Mouse (Mus musculus) myocyte (in vitro differentiated cells): ENCODE data around the gene Sertm1. TPM values are rescaled to one million over a fixed set of nuclear protein-coding genes. Genes with fewer than 3 reads are reported as not detected.

Experiments used
- H3K27me3 ChIP-seq: one replicate; pipeline ENCODE4 v1.6.1; 2011; ENCODE audit not compliant: control insufficient read depth, insufficient read depth, insufficient read length
- H3K36me3 ChIP-seq: one replicate; pipeline ENCODE4 v1.6.1; 2011; ENCODE audit not compliant: control insufficient read depth, insufficient read depth
- H3K4me2 ChIP-seq: one replicate; pipeline ENCODE4 v1.6.1; 2011; ENCODE audit warnings: low read depth, control low read depth
- H3K4me3 ChIP-seq: one replicate; pipeline ENCODE4 v1.5.1; 2011; ENCODE audit warnings: mild to moderate bottlenecking, control low read depth, moderate library complexity
- H3K79me2 ChIP-seq: one replicate; pipeline ENCODE4 v1.6.1; 2011; ENCODE audit not compliant: control insufficient read depth, insufficient read depth
- H3ac ChIP-seq: one replicate; pipeline ENCODE4 v1.6.1; 2011; ENCODE audit not compliant: control insufficient read depth, insufficient read length
- CEBPB ChIP-seq: IDR thresholded peaks from 2 replicates; pipeline ENCODE4 v1.6.1; 2011; ENCODE audit warnings: mild to moderate bottlenecking, moderate library complexity; ENCODE audit not compliant: poor library complexity, insufficient read depth, severe bottlenecking
- E2F4 ChIP-seq: IDR thresholded peaks from one replicate; pipeline ENCODE4 v1.6.1; 2011; ENCODE audit warnings: mild to moderate bottlenecking, control low read depth, moderate library complexity; ENCODE audit not compliant: insufficient read depth
- MAX ChIP-seq: IDR thresholded peaks from one replicate; pipeline ENCODE4 v1.6.1; 2011; ENCODE audit warnings: low read depth, mild to moderate bottlenecking, control low read depth
- MYOD1 ChIP-seq, 3 experiments: IDR thresholded peaks; one replicate each; pipeline ENCODE4 v1.6.1; 2011; ENCODE audit warnings: control low read depth in 2 of 3, low read depth in 2 of 3, mild to moderate bottlenecking in 2 of 3, moderate library complexity in 1 of 3; ENCODE audit not compliant: insufficient read length in 2 of 3, control insufficient read depth in 1 of 3
- MYOG ChIP-seq, 3 experiments: IDR thresholded peaks; one replicate each; pipeline ENCODE4 v1.6.1; 2011; ENCODE audit warnings: control low read depth in 2 of 3, low read depth in 2 of 3, mild to moderate bottlenecking in 2 of 3; ENCODE audit not compliant: insufficient read length in 2 of 3, control insufficient read depth in 1 of 3, insufficient read depth in 1 of 3
- POLR2A ChIP-seq: IDR thresholded peaks from one replicate; pipeline ENCODE4 v1.6.1; 2011; ENCODE audit warnings: low read depth, mild to moderate bottlenecking, control low read depth, moderate library complexity; ENCODE audit not compliant: insufficient read length
- POLR2AphosphoS2 ChIP-seq: IDR thresholded peaks from one replicate; pipeline ENCODE4 v1.6.1; 2011; ENCODE audit warnings: low read depth, control low read depth; ENCODE audit not compliant: insufficient read length
- REST ChIP-seq: IDR thresholded peaks from one replicate; pipeline ENCODE4 v1.6.1; 2011; ENCODE audit warnings: mild to moderate bottlenecking, control low read depth, moderate library complexity; ENCODE audit not compliant: insufficient read depth, insufficient read length
- SRF ChIP-seq: IDR thresholded peaks from one replicate; pipeline ENCODE4 v1.6.1; 2011; ENCODE audit warnings: low read depth; ENCODE audit not compliant: control insufficient read depth, insufficient read length
- TCF12 ChIP-seq: IDR thresholded peaks from one replicate; pipeline ENCODE4 v1.6.1; 2011; ENCODE audit warnings: mild to moderate bottlenecking, control low read depth; ENCODE audit not compliant: poor library complexity, insufficient read depth, severe bottlenecking
- TCF3 ChIP-seq: IDR thresholded peaks from one replicate; pipeline ENCODE4 v1.6.1; 2011; ENCODE audit warnings: low read depth, control low read depth; ENCODE audit not compliant: insufficient read length
- USF1 ChIP-seq: IDR thresholded peaks from one replicate; pipeline ENCODE4 v1.6.1; 2011; ENCODE audit warnings: low read depth, mild to moderate bottlenecking, control low read depth, moderate library complexity
- polyA plus RNA-seq: library from polyadenylated mRNA; unstranded; fragments of >200 nt; fragmentation: generic; extraction: Trizol; gene quantifications from one replicate; pipeline ENCODE4 v1.2.1, GENCODE M21; 2012; ENCODE audit warnings: missing spikeins

Gene Sertm1
- polyA plus RNA-seq, result not detected

DNA sequence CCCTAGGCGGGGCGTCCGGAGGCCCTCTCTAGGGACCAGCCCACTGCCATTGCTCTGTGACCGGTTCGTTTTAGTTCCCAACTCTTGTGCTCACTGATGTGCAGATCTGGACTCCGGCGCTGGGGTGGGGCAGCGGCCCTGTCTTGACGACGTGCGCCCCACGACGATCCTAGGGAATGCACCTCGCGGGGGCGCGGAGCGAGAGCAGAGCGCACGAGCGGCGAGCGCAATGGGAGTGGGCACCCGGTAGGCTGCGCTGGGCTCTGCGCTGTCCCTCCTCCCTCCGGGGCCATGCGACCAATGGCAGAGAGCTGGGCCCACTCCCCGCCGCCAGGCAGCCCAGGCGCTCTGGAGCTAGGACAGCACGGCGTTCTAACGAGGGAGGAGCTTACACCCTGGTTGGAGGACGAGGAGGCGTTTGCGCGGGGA is at the start of gene Sertm1:
Sertm1 (minus strand) TSS at position 245 of the 429 bp plus-strand sequence.
- Histone ChIP-seq H3ac (no peak within 1 kb of the TSS), H3K36me3 (no peaks in the 10 kb centered on the region), H3K27me3 (peaks cover 19% of the 10 kb centered on the region), H3K79me2 (no peaks in the 10 kb centered on the region), H3K4me2 (no peak within 1 kb of the TSS), H3K4me3 (no peak within 1 kb of the TSS)
- no peak for TF ChIP-seq E2F4
- TF ChIP-seq SRF, result no peak
- TF ChIP-seq CEBPB, result no peak
- TF ChIP-seq TCF12, result no peak
- no peak for TF ChIP-seq POLR2AphosphoS2
- no peak for TF ChIP-seq TCF3
- no peak for TF ChIP-seq MYOG (IDR thresholded peaks at IDR 0.05; ENCODE audit: control insufficient read depth in 1 of 3, insufficient read depth in 1 of 3, insufficient read length in 2 of 3, low read depth in 2 of 3)
- no peak for TF ChIP-seq MAX
- no peak for TF ChIP-seq MYOD1 (IDR thresholded peaks at IDR 0.05; ENCODE audit: control insufficient read depth in 1 of 3, insufficient read length in 2 of 3, low read depth in 2 of 3)
- TF ChIP-seq POLR2A, result no peak
- TF ChIP-seq REST, result no peak
- no peak for TF ChIP-seq USF1

DNA sequence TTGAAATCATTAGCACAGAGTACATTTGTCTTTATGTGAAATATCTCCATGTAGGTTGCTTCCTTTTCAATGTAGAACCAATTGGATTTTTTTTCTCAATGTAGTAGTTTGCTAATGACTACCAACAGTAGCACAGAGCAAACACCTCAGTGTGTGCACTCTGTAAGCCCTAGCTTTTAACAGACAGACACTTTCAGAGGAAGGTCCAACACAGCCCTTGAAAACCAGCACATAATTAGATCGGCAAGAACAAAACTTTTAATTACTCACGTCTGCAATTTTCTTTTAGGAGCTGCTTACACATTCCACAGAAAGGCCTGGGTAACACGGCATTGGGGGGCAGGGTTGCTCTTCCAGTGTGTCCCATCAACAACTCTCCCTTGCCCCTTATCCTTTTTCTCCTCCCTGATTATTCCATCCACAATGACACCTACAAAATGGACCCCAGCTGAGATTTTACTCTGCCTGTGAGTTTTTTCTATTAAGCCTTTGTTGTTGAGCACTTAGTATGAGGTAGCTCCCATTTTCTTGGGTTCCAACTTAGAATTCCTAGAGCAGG is 49.3 kb upstream of the Sertm1 start:
- H3ac ChIP-seq, result no peak overlapping the region
- no peak overlapping the region for H3K4me2 ChIP-seq
- TF ChIP-seq MAX, result no peak
- TF ChIP-seq MYOD1 (IDR thresholded peaks at IDR 0.05; ENCODE audit: control insufficient read depth in 1 of 3, insufficient read length in 2 of 3, low read depth in 2 of 3), result no peak
- TF ChIP-seq E2F4, result no peak
- TF ChIP-seq CEBPB, result no peak
- TF ChIP-seq USF1, result no peak
- no peak for TF ChIP-seq SRF
- TF ChIP-seq REST, result no peak
- TF ChIP-seq TCF3, result no peak
- no peak for TF ChIP-seq POLR2AphosphoS2
- no peak for TF ChIP-seq TCF12
- TF ChIP-seq POLR2A, result no peak
- no peak for TF ChIP-seq MYOG (IDR thresholded peaks at IDR 0.05; ENCODE audit: control insufficient read depth in 1 of 3, insufficient read depth in 1 of 3, insufficient read length in 2 of 3, low read depth in 2 of 3)
- H3K79me2 ChIP-seq, result no peaks in the 10 kb centered on the region
- no peak overlapping the region for H3K4me3 ChIP-seq
- H3K36me3 ChIP-seq, result no peaks in the 10 kb centered on the region
- H3K27me3 ChIP-seq, result no peaks in the 10 kb centered on the region

- no peak for TF ChIP-seq E2F4
- no peak for TF ChIP-seq MYOG (IDR thresholded peaks at IDR 0.05; ENCODE audit: control insufficient read depth in 1 of 3, insufficient read depth in 1 of 3, insufficient read length in 2 of 3, low read depth in 2 of 3)
- TF ChIP-seq POLR2AphosphoS2, result no peak
- no peak for TF ChIP-seq TCF12
- TF ChIP-seq CEBPB, result no peak
- no peak for TF ChIP-seq USF1
- TF ChIP-seq MAX, result no peak
- TF ChIP-seq MYOD1 (IDR thresholded peaks at IDR 0.05; ENCODE audit: control insufficient read depth in 1 of 3, insufficient read length in 2 of 3, low read depth in 2 of 3), result no peak
- TF ChIP-seq POLR2A, result no peak
- no peak for TF ChIP-seq TCF3
- no peak for TF ChIP-seq SRF
- no peak for TF ChIP-seq REST
- Histone ChIP-seq H3K4me2 (no peak overlapping the region), H3K4me3 (no peak overlapping the region), H3K79me2 (no peaks in the 10 kb centered on the region), H3K27me3 (no peaks in the 10 kb centered on the region), H3K36me3 (no peaks in the 10 kb centered on the region), H3ac (no peak overlapping the region)
Measured at GRCm38 (mm10) chr3:54943067-54943810, 27.6 kb upstream of the Sertm1 start.

DNA sequence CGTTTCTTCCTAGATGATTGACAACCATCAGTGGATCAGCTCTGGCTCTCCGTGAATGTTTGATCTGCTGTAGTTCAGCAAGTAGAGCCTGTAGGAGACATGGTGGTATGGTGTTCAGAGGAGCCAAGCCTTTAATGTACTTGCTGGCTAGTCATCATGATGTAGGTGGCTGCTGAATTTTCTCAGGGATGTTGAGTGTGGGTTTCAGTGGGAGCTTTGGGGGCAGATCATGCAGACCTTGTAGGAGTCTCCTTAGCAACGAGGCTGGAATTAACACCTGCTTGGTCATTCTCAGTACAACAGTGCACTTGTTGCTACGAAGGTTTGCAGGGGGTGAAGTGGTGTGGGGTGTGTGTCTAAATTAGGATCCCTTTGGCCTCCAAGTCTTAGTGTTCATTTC is 18.8 kb upstream of the Sertm1 start:
- no peaks in the 10 kb centered on the region for H3K27me3 ChIP-seq
- TF ChIP-seq MYOG (IDR thresholded peaks at IDR 0.05; ENCODE audit: control insufficient read depth in 1 of 3, insufficient read depth in 1 of 3, insufficient read length in 2 of 3, low read depth in 2 of 3), result no peak
- no peak for TF ChIP-seq TCF3
- TF ChIP-seq MAX, result no peak
- TF ChIP-seq MYOD1 (IDR thresholded peaks at IDR 0.05; ENCODE audit: control insufficient read depth in 1 of 3, insufficient read length in 2 of 3, low read depth in 2 of 3), result no peak
- H3K4me2 ChIP-seq, result no peak overlapping the region

More for the DNA sequence above, 18.8 kb upstream of the Sertm1 start:
- no peak overlapping the region for H3ac ChIP-seq
- no peaks in the 10 kb centered on the region for H3K36me3 ChIP-seq
- no peaks in the 10 kb centered on the region for H3K79me2 ChIP-seq
- no peak overlapping the region for H3K4me3 ChIP-seq
